Mouse (Mus musculus) neutrophil, adult 5-6 weeks (primary cell): ENCODE measurements around the gene E2f1. TPM values are rescaled to one million over a fixed set of nuclear protein-coding genes. Genes with fewer than 3 reads are reported as not detected.

Experiments
- ATAC-seq: fragments of 151-379, 151-347 bp; 2 replicates; pipeline ENCODE4 v1.8.0; 2017; ENCODE audit warnings: mild to moderate bottlenecking, moderate TSS enrichment; ENCODE audit not compliant: insufficient number of reproducible peaks, poor library complexity, low FRiP score, severe bottlenecking; ENCODE audit errors: extremely low read depth
- total RNA-seq: library from RNA; stranded (forward); fragments of 200-1000 nt; gene quantifications from 2 replicates; pipeline ENCODE4 v1.2.3, GENCODE M21; 2017

The E2f1 gene
- total RNA-seq, 1 experiment from 2014 or later: 1.5 TPM

DNA sequence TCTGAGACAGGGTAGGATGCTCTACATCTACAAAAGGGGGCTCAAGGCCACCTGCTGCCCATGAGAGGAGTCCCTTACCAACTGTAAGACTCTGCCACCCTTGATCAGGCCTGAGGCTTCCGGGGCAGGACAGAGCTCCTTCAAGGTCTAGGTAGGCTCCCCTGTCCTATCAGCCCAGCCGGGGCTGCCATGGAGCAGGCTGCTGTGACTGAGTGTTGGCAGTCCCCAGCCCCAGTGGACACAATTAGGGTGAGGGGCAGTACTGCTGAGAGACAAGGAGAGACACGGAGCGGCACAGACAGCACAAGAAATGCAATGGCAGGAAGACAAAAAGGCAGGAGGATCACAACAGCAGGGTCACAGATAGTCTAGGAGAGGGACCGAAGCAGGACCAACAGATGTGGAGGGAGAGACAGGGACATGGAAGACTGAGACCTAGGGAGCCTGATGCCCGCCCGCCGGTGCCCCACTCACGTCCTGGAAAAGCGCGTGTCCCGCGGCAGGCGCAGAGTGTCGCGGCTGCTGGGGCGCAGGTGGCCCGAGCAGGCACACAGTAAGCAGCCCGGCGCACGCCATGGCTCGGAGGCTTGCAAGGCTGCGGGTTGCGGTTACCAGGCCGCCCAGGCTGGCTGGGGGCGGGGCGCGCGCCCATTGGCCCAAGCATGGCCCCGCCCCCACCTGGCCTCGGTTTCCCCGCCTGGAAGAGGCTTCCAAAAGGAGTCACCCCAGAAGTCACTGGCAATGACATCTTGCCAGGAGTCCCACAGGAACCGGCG lies 11.2 kb downstream of the E2f1 start, which contains the start of gene Necab3:
Gene Necab3, minus strand, starts transcription at position 627 of the 776 bp plus-strand sequence.
- ATAC-seq: no peak

DNA sequence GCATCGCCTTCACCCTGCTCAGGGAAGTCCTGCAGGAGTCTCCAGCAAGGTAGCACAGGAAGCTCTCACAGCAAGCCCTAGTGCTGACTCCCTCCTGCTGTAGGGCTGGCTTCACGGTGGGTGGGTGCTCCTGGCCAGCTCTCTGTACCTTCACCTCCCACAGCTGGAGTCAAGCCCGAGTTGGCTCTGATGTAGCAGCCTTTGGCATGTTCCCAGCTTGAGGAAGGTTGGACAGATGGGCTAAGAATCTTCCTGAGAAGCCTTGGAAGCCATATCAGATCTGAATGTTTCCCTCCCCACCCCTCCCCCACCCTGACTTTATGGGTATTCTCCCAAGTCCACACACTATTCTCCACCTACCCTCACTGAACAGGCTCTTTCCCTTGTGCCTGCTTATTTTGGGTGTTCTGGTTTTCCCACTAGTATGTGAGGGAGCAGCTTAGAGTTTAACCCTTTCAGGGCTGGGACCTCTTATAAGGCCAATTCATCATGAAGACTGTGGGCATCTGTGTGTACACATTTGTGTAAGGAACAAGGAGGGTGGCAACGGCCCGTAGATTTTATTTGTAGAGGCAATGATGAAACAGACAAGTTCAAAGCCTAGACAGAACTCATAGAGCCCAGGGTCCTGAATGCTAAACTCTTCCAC lies 12.4 kb downstream of the E2f1 start:
- ATAC-seq: no peak

DNA sequence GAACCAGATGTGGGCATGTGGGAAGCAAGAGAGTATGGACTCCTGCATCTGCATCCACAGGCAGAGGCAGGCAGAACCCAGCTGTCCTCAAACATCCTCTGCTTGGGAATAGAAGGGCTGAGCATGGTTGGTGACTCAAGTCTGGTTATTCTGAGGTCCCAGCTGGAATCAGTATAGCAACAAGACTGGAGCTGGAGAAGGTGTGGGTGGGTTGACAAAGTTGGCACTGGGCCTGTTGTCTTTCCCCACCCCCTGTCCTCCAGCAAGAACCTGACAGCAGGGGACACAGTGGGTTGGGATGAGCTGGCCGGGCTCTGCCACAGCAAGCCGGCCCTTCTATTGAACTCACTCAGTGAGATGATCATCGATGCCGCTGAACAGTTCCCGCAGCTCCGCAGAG lies 14.5 kb downstream of the E2f1 start:
- ATAC-seq: no peak

DNA sequence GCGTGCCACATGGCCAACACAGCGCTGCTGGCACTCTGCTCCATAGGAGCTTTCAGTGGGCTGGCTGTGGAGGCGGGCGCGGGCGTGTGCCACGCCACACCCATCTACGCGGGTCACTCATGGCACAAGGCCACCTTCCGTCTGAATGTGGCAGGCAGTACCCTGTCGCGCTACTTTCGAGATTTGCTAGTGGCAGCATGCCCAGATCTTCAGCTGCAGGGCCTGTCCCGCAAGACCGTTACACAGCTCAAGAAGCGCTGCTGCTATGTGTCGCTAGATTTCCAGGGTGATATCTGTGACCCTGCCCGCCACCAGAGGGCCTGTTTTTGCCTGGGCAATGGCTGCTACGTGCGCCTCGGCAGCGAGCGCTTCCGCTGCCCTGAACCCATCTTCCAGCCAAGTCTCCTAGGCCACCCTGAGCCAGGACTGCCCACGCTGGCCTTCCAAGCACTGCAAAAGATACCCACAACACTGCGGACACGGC lies 17.2 kb downstream of the E2f1 start:
- ATAC-seq: peak; percentile 53; the same call in 1 of the 2 replicates

DNA sequence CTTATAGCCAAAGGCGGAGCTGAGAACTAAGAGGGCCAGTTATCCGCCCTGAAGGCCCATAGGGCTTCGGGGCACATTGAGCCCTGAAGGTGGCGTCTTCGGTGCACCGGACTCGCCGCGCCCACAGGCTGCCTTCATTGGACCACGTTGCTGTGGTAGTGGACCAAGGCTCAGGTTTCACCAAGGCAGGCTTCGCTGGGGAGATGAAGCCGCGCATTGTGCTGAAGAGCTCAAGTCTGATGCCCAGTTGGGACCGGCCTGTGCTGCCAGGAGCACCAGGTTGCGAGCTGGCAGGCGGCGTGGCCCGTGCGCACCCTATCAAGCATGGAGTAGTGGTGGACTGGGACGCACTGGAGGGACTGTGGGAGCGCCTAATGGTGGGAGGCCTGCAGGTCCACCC lies 17.8 kb downstream of the E2f1 start:
- no peak for ATAC-seq

DNA sequence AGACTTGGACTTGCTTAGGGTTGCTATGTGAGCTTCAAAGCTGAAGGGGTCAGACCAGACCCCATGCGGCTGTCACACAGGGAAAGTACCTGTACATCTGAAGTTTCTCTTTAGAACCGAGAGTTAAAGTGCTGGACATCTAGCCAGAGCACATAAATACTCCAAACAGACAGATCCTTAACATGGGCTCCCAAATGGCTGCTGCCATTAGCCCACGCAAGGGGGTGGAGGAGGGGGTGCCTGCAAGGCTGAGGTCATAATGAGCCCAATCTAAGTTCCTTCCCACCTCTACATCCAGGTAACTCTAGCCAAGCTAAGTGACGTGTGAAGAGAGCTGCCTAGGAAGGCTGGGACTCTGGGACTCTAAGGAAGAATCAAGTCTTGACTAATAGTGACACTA lies 18.2 kb downstream of the E2f1 start, which contains the start of gene Actl10:
Gene Actl10, plus strand, starts transcription at position 301 of the 400 bp plus-strand sequence.
- ATAC-seq: no peak

DNA sequence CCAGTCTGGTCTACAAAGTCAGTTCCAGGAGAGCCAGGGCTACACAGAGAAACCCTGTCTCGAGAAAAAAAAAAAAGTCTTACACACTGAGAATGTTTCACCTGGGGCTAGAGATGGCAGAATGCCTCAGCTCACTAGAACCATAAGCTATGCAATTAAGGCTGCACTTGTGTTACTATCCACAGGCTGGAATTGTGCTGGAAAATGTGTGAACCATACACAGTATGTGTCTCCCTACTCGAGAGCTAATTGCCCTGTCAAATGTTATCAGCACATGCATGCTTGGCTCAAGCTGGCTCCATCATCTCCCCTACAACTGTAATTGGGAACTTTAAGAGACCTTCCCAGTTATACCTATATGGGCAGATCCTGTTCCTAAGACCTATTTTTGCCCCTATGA lies 18.8 kb downstream of the E2f1 start:
- ATAC-seq: no peak

DNA sequence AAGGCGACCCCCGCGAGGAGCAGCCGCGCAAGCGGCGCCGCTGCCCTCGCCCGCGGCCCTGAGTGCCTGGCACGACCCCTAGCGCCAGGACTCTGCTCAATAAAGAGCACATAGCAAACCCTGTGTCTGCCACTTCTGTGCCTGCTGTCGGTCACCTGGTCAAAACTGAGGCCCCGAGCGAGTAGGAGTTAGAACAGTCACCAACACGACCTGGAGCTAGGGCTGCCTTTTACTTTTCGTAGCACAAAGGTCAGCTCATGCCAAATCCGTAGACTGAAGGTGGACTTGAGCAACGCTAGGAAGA lies 19.9 kb downstream of the E2f1 start:
- ATAC-seq: no peak

DNA sequence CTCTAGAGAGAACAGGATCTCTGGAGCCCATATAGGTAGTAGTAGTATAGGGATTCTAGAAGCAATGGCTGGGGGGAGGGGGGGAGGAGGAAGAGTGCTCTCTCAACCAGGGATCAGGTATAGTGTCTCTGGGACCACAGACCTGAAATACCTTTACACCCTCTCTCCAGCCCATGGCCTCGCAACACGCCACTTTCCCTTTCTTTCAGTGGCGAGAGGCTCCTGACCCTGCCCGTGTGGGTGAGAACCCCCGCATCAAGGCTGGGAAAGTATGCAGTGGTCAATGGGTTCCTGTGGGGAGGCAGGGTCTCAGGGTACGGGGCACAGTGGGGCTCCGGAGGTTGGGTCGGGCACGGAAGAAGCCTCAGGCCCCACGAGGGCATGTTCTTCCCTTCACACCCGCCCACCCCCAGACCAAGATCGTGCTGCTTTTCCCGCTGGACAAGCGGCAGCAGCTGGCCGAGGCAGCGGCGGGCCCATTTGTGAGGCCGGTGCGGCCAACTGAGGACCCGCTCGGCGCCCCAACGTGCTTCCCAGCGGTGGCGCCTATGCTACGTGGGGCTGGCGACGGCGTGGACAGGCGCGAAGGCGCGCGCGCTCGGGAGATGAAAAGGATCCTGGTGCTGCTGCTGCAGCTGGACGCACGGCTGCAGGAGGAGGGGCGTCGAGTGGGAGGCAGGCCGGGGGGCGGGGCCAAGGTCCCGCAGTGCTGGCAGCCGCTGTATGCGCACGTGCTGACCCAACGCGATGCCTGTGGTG lies 20.4 kb downstream of the E2f1 start:
- ATAC-seq: no peak

DNA sequence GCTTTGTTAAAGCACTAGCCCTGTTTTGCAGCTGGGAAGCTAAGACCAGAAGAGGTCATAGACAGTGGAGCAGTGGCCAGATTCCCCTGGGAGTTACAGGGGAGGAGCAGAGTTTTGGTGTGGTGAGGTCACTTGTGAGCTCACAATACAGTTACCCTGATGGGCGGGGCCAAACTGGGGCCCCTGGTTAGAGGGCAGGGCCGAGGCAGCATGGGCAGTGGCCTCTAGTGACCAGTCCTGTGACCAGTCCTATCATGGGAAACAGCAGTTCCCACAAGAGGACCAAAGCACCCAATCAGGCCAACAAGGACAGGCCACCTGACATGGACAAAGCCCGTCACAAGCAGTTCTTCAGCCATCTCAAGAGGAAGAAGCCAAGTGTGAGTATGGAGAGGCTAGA lies 21.0 kb downstream of the E2f1 start:
- no peak for ATAC-seq

DNA sequence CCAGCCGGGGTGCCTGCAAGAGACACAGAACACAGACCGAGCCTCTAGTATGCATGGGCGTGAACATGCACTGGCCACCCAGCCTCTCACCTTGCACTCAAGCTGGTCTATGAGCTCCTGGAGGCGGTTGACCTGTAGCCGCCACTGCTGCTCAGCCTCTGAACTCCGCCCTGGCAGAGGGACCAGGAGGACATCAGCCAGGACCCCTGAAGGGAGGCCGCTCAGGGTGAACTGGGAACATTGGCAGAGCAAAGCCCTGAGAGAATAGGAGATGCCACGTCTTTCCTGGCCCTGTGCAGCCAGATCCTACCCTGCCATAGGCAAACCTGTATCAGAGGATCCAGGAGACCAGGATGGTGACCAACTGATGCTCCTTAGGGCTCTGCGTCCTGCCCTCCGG lies 23.0 kb downstream of the E2f1 start, which contains the start of gene 1700003F12Rik:
Gene 1700003F12Rik, plus strand, starts transcription at position 375 of the 400 bp plus-strand sequence.
- ATAC-seq: no peak

DNA sequence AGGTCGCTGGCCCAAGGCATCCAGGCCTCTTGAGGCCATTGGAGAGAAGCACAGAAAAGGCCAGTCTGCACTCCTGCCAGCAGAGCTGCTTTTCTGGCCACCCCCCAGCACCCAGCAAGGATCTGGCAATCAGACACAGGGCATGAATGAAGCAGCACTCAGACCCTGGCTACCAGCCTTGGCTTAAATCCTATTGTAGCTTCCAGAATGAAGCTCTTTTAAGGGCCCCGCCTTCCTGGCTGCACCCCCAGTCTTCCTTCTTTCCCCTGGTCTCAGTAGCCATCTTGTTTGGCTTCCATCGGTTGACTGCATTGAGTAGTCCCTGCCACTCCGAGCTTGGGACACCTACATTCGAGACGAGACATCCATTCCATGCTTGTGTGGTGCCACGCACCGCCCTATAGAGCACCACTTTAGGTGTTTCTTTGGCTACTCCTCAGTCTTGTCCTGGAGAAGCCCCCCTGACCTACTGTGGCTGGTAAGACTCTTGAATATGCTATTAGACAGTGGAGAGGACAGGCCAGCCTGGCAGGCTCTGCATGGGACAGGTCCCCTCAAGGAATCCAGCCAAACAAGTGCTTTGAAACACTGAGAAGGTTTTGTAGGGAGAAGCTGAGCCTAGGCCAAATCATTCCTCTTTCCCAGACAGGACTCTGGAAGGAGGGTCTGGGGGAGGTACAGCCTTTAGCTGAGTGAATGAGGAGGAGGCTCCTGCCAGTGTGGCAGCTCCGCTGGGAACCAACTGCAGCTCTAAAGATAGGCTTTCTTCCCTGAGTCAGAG lies 25.9 kb downstream of the E2f1 start:
- ATAC-seq: no peak

DNA sequence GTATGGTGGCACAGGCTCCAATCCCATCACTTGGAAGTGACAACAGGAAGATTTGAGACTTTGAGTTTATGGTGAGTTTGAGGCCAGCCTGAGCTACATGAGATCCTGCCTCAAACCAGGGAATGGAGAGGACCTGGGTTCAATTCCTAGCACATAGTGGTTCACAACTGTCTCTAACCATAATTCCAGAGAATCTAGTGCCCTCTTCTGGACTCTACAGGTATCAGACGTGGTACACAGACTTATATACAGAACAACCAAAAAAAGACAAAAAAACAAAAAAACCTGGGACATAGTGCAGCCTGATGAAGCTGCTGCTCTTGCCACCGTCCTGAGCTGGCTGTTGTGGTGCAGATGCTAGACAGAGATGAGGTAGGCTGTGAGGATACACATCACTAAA lies 28.1 kb downstream of the E2f1 start:
- no peak for ATAC-seq

DNA sequence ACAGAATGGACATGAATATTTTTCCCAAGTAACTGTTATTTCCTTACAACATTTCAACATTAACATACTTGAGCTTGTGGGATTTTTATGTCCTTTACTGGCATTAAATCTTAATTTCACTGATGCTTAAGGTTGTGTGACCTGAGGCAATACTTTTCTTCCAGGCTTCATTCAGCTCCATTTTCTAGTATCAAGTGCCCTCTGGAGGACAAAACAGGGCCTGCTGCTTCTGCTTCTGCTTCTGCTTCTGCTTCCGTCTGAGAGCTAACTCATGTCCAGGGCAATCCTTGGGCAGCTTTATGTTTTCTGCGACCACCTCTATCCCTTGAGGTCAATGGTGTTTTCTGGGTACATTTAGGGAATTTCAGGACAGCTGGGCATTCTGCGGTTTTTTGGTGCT lies 30.0 kb downstream of the E2f1 start:
- no peak for ATAC-seq

DNA sequence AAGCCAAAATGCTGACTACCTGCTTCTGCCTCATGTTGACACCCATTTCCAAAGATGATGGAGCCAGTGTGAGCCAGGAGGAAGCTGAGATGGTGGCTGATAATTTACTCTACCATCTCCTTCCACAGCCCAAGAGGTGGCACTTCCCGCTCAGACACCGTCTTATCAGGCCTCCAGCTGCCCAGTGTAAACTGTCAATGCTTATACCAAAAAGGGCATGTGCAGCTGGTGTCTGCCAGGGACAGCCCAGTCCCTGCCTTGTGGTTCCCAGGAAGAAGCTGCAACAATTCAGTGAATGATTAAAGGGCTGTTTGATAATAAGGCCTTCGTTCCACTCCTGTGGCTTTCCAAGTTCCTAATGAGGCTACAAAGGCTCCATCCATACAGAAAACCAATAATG lies 31.0 kb downstream of the E2f1 start:
- no peak for ATAC-seq

DNA sequence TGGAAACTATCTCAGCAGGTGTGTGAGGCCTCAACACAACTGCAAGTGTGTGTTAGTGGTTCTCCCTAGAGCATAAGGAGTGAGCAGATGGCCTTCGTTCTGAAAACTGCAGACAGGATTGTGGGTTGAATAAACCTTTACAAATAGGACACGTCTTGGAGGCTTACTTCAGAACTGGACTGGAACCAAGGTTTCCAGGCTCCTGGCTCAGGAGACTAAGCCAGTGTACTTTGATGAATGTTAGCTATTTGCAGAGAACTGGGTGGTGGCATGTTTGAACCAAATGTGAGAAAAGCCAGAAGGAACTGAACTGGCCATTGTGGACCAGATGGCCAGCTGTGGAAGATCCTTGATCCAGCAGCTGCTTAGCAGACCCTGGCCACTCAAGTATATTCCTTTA lies 31.4 kb downstream of the E2f1 start:
- ATAC-seq: no peak

DNA sequence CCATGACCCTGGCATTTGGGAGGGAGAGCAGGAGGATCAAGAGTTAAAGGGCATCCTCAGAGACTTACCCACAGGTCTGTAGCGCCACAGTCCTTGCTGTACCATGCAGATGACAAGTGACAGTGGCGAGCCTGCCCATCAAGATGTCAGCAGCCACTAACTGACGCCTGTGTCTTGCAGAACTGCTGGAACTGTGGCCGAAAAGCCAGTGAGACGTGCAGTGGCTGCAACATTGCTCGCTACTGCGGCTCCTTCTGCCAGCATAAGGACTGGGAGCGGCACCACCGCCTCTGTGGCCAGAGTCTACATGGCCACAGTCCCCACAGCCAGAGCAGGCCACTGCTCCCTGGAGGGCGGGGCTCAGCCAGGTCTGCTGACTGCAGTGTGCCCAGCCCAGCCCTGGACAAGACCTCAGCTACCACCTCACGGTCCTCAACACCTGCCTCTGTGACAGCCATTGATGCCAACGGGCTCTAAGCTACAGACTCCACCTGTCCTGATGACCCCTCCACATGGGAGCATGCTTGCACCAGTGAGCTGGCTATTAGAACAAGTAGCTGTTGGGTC lies 34.9 kb downstream of the E2f1 start:
- no peak for ATAC-seq

DNA sequence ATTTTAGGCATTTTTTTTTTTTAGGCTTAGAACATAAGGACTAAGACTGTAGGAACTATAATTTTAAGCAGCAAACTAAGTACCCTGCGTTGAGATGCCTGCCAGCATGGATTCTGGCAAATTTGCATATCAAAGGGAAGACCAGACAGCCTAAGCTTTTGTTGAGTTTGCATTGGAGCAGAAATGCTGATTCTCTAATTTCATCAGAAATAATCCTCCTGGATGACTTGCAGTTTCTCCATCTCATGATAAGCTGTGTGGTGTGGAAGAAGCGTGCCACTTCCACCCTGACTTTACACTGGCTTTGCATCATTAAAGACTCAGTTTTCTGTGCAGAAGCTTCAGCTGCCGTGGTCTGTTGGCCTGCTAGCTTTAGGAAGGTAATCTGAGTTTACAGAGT lies 36.8 kb downstream of the E2f1 start:
- no peak for ATAC-seq

DNA sequence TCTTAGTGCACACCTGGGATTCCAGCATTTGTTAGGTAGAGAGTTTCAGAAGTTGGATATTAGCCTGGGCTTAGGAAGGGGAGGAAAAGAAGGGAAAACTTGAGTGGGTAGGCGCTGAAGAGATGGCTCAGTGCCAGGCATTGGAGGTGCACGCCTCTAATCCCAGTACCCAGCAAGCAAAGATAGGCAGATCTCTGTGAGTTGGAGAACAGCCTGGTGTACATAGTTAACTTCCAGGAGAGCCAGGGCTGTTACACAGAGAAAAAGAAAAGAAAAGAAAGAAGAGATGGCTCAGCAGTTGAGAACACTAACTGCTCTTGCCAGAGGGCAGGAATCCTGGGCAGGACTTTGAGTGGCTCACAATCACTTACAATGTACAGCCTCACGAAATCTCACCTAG lies 43.2 kb downstream of the E2f1 start:
- no peak for ATAC-seq
